Comparison of ENCODE assay signal across 8 mouse cellular contexts in the genomic region with DNA sequence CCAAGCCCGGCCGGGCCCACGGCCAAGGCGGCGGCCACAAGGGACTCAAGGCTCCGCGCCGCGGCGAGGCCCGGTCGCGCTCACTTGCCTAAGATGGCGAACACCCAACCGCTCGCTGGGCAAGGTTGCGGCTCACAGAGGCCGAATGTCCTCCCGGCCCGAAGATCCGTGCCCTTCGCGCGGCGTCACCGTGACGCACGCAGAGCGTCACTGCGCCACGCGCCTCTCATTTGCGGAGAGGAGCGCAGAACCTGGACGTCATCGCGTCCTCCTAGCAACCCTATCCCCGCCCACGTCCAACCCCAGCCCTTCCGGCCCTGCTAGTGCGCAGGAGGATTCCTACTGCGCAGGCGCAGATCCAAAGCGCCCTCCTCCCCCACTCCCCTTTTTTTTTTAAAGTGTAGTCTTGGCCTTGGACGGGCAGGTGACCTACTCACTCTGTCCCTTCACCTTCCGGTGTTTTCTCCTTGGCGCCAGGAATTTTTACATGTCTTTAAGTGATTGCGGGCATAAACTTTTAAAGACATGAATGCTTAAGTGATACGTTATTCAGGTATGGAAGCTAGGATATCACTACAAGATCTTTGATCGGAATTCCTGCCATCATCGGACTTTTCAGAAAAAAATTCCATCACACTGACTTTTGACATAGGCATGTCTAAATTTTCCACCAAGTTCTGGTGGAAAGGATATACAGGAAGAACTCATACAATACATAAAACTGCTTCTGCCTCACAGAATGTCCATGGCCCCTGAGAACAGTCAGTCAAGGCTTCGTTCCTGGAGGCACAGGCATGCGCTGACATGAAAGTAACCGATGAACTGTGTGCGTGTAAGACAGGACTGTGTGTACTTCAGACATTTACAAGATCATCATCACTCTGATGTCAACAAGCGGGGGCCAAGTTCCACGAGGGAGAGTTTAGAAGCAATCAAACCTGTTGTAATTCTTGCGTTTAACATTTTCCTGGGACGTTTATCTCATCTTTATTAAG. TPM values are rescaled to one million over a fixed set of nuclear protein-coding genes. Genes with fewer than 3 reads are reported as not detected.
DNase-seq lines count a peak whose midpoint lies in the region; ATAC-seq lines count a peak whose summit lies in the region.

A gene (minus strand): TSS at position 232 of the 995 bp plus-strand sequence.

- peak within 1 kb of the TSS; percentile 84 for H3K4me2 ChIP-seq in hindbrain, embryonic 15.5 days

- peak within 1 kb of the TSS; percentile 84 for H3K9ac ChIP-seq in hindbrain, embryonic 15.5 days

- peaks cover 21% of the 10 kb centered on the region for H3K4me1 ChIP-seq in hindbrain, embryonic 15.5 days (replicated peaks)

- H3K27me3 ChIP-seq in hindbrain, embryonic 15.5 days, result no peaks in the 10 kb centered on the region

- peak within 1 kb of the TSS; percentile 91 for H3K27ac ChIP-seq in hindbrain, embryonic 15.5 days (replicated peaks)

- no peaks in the 10 kb centered on the region for H3K9me3 ChIP-seq in hindbrain, embryonic 15.5 days

- peak; percentile 99 for DNase-seq in T-cell, adult 2 months (ENCODE audit: low spot score)
- DNase-seq in cerebellum, postnatal 36 days, result peak; percentile 96 to 98
- DNase-seq in frontal cortex, postnatal 36 days (ENCODE audit: low spot score in 2 of 2), result peak; percentile 96 to 98
- peak; percentile 98 for DNase-seq in left cerebral cortex, adult 11 months (ENCODE audit: low spot score)
- peak; percentile 98 to 99 for DNase-seq in lung, postnatal 4 days
- peak; percentile 97 for DNase-seq in retina, postnatal 7 days (ENCODE audit: low read depth, low spot score)
- peak; percentile 94 for DNase-seq in urinary bladder, adult 2 months (ENCODE audit: low spot score)

- peak; percentile 100 for ATAC-seq in hindbrain, embryonic 15.5 days (ENCODE audit: low FRiP score, low read depth)

- peak within 1 kb of the TSS; percentile 81 for H3K4me3 ChIP-seq in hindbrain, embryonic 15.5 days

- peaks cover 26% of the 10 kb centered on the region for H3K36me3 ChIP-seq in hindbrain, embryonic 15.5 days

- 13% methylated on average over 58 of the region's 59 CpGs for WGBS in hindbrain, embryonic 15.5 days

RNA-seq across cellular contexts. Expression of the gene that starts here (rescaled TPM):
- polyA plus RNA-seq in hindbrain, embryonic 15.5 days (2015; fragmentation: Nextera tagmentation; extraction: Ambion mirVana), result 567 and 590 TPM in 2 replicates
- polyA plus RNA-seq in urinary bladder, adult 2 months (2012; rRNA removed), result 529 and 576 TPM in 2 replicates

Comparison
In these comparisons a context has a peak if more than half of its experiments do, and no peak if none do; other contexts are left out.
1. Peak in every context shown above with its lines: DNase-seq, ATAC-seq, H3K4me3 ChIP-seq and H3K27ac ChIP-seq.